ENCODE assay signal across 8 mouse cellular contexts in genomic region chr15:84231721-84232561, GRCm38 (mm10). TPM values are rescaled to one million over a fixed set of nuclear protein-coding genes. Genes with fewer than 3 reads are reported as not detected.
A peak's percentile ranks its signal among the peaks of the same experiment; 100 is the strongest.
DNase-seq lines count a peak whose midpoint lies in the region; ATAC-seq and TF ChIP-seq lines count a peak whose summit lies in the region.

TSS of gene Parvb (plus strand) at chr15:84232043.

- H3K4me2 ChIP-seq in hindbrain, embryonic 14.5 days (replicated peaks), result peak within 1 kb of the TSS; percentile 68

- H3K4me3 ChIP-seq in gastrocnemius, adult 2 months, result peak within 1 kb of the TSS; percentile 85
- peak within 1 kb of the TSS; percentile 34 for H3K4me3 ChIP-seq in hindbrain, embryonic 14.5 days (replicated peaks; ENCODE audit: low read length)
- peak within 1 kb of the TSS; percentile 58 for H3K4me3 ChIP-seq in left cerebral cortex, adult 2 months

- intact Hi-C loops in gastrocnemius, adult 2 months (cut with DNase I), result no loop called here
- intact Hi-C loops in left cerebral cortex, adult 2 months (cut with DNase I), result no loop called here

- DNase-seq in adrenal gland, adult 8-10 months, result peak; percentile 47
- peak; percentile 64 to 66 for DNase-seq in cerebellum, postnatal 25 days
- DNase-seq in gastrocnemius, adult 2 months, result peak; percentile 81
- DNase-seq in hindbrain, embryonic 14.5 days (ENCODE audit: low spot score), result no peak
- peak in 1 of 2 experiments; percentile 44 for DNase-seq in left cerebral cortex, adult 2 months (ENCODE audit: extremely low spot score in 1 of 2, low spot score in 2 of 2)
- DNase-seq in lung, postnatal 25 days (ENCODE audit: low spot score), result peak; percentile 46
- peak; percentile 52 for DNase-seq in right cerebral cortex, postnatal 4 days
- no peak for DNase-seq in T-cell, adult 2 months (ENCODE audit: low spot score)

- no peak; the same call in 1 of the 2 replicates for TF ChIP-seq CTCF in gastrocnemius, adult 2 months (IDR thresholded peaks at IDR 0.05)
- no peak for TF ChIP-seq CTCF in left cerebral cortex, adult 2 months (IDR thresholded peaks at IDR 0.05)

- no peaks in the 10 kb centered on the region for H3K27me3 ChIP-seq in hindbrain, embryonic 14.5 days (ENCODE audit: control insufficient read depth, insufficient read depth, low read length)

- ATAC-seq in hindbrain, embryonic 14.5 days (ENCODE audit: low FRiP score), result peak; percentile 41

- no peaks in the 10 kb centered on the region for H3K9me3 ChIP-seq in hindbrain, embryonic 14.5 days (ENCODE audit: control insufficient read depth, low read length)

- WGBS in hindbrain, embryonic 14.5 days, result under 1% methylated on average over 46 of the region's 53 CpGs

- H3K27ac ChIP-seq in gastrocnemius, adult 2 months, result peak within 1 kb of the TSS; percentile 97
- H3K27ac ChIP-seq in hindbrain, embryonic 14.5 days, result peak within 1 kb of the TSS; percentile 78
- peak within 1 kb of the TSS; percentile 84 for H3K27ac ChIP-seq in left cerebral cortex, adult 2 months

- H3K36me3 ChIP-seq in hindbrain, embryonic 14.5 days (replicated peaks; ENCODE audit: control insufficient read depth, insufficient read depth), result no peaks in the 10 kb centered on the region

- H3K9ac ChIP-seq in hindbrain, embryonic 14.5 days, result peak within 1 kb of the TSS; percentile 60

- peaks cover 29% of the 10 kb centered on the region for H3K4me1 ChIP-seq in hindbrain, embryonic 14.5 days (replicated peaks; ENCODE audit: control insufficient read depth, insufficient read depth, low read length)

RNA-seq across cellular contexts. Expression of gene Parvb, which starts in this region (rescaled TPM):
- 10 to 100 TPM; 16.3 to 21.4 (median 19.9) TPM for total RNA-seq in adrenal gland, adult 8-10 months (2022)
- total RNA-seq in gastrocnemius, adult 2 months (2021), result 10 to 100 TPM; 48.4 to 63.3 TPM
- 4.1 and 5.1 TPM in 2 replicates for polyA plus RNA-seq in hindbrain, embryonic 14.5 days (2014; fragmentation: Nextera tagmentation; extraction: Ambion mirVana)
- total RNA-seq in left cerebral cortex, adult 2 months (2021), result 10 to 100 TPM; 19.3 to 20.9 TPM

Comparison
In these comparisons a context has a peak if more than half of its experiments do, and no peak if none do; other contexts are left out.
1. DNase-seq: peak in adrenal gland, adult 8-10 months (single experiment), cerebellum, postnatal 25 days (2 of 2), gastrocnemius, adult 2 months (single experiment), lung, postnatal 25 days (single experiment) and right cerebral cortex, postnatal 4 days (single experiment); none in hindbrain, embryonic 14.5 days (single experiment) and T-cell, adult 2 months (single experiment).
2. H3K4me3 ChIP-seq: peak in every context shown above with its lines; median percentile 85 in gastrocnemius, adult 2 months; 58 in left cerebral cortex, adult 2 months; 34 in hindbrain, embryonic 14.5 days.
3. Peak in every context shown above with its lines, with median percentiles within 50 percentile points of each other: H3K27ac ChIP-seq.